Mouse (Mus musculus) olfactory bulb, adult 2 months (tissue): ENCODE measurements around the gene Pkm.

Experiments
- CTCF ChIP-seq: fragments of 200-500 bp; IDR thresholded peaks from 2 replicates; pipeline ENCODE4 v1.5.1; 2012; ENCODE audit warnings: low read depth, mild to moderate bottlenecking, low read length, moderate library complexity; ENCODE audit not compliant: insufficient read depth
- POLR2A ChIP-seq: fragments of 200-500 bp; IDR thresholded peaks from 2 replicates; pipeline ENCODE4 v1.6.1; 2012; ENCODE audit warnings: mild to moderate bottlenecking, low read depth, low read length, moderate library complexity; ENCODE audit not compliant: insufficient read depth

DNA sequence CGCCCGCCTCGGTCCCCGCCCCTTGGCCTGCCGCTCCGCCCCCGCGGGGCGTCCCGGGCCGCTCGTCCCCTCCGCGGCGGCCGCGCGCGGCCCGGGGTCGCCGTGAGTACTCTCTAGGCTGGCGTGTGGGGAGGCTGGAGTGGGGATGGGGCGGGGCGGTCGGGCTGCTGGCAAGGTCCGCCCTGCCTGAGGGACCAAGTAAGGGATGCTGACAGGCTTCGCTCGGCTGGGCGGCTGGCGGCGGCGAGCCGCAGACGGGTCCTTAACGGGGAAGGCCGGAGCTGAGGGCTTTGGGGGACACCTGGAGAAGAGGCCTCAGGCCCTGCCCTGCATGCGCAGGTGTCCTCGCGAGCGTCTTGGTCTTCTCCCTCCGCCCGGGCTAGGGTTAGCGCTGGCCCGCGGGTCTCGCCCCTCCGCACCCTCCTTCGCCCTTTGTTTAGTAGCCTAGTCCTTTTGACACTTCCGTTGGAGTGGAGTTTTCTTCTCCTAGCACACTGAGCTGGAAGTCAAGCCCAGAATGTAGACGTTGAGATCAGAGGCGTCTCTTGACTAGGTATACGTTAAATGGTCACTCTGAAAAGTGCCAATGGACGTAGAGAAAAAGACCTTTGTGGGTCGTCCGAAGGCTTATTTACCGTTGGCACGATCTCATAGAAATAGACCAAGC lies 38.7 kb upstream of the Pkm start:
- TF ChIP-seq POLR2A, result no peak; the same call in 1 of the 2 replicates
- no peak for TF ChIP-seq CTCF
